Mouse (Mus musculus): ENCODE measurements around the gene Snx21.
"Not testable (repeated sequence)": the region's sequence is repeated elsewhere in the genome, so short reads cannot be mapped to it uniquely, and the experiment has no call there.

Snx21 gene

GRCm38 (mm10) chr2:164792400-164793190 lies 7.0 kb downstream of the Snx21 start:
- CTCF ChIA-PET: interaction anchor here (1.6 kb wide), 1 partner anchor 11 kb away, joined by 3 read pairs; no protein-coding TSS in a partner anchor

- CTCF ChIA-PET: interaction anchor here (0.6 to 1.6 kb wide), 4 partner anchors 8 to 42 kb away, joined by 3 to 4 read pairs (median 4); partner anchors contain the start of genes Acot8, Snx21 and Zswim3
Measured at GRCm38 (mm10) chr2:164793236-164793635, 7.6 kb downstream of the Snx21 start.

GRCm38 (mm10) chr2:164793772-164794171 lies 8.1 kb downstream of the Snx21 start:
- CTCF ChIA-PET: interaction anchor here (0.6 to 1.6 kb wide), 7 partner anchors 8 to 350 kb away, joined by 3 to 8 read pairs (median 3); partner anchors contain the start of genes Acot8, Sdc4, Snx21 and Zswim3

GRCm38 (mm10) chr2:164794293-164794692 lies 8.7 kb downstream of the Snx21 start:
- CTCF ChIA-PET: interaction anchor here (0.6 to 1.6 kb wide), 9 partner anchors 9 to 351 kb away, joined by 3 to 8 read pairs (median 3); partner anchors contain the start of genes Acot8, Sdc4, Snx21 and Zswim3

- CTCF ChIA-PET: no interaction called here
Measured at GRCm38 (mm10) chr2:164795868-164796267, 10.2 kb downstream of the Snx21 start.

GRCm38 (mm10) chr2:164798554-164798953 lies 12.9 kb downstream of the Snx21 start:
- CTCF ChIA-PET: not testable (repeated sequence)

- CTCF ChIA-PET: no interaction called here
Measured at GRCm38 (mm10) chr2:164800252-164801004, 14.8 kb downstream of the Snx21 start.

GRCm38 (mm10) chr2:164803201-164803920 lies 17.7 kb downstream of the Snx21 start:
- CTCF ChIA-PET: interaction anchor here (0.6 to 1.8 kb wide), 4 partner anchors 9 to 1917 kb away, joined by 3 to 15 read pairs (median 3); no protein-coding TSS in a partner anchor

GRCm38 (mm10) chr2:164803921-164804313 lies 18.3 kb downstream of the Snx21 start:
- CTCF ChIA-PET: interaction anchor here (0.7 to 1.8 kb wide), 3 partner anchors 9 to 42 kb away, joined by 3 to 15 read pairs (median 3); no protein-coding TSS in a partner anchor

- CTCF ChIA-PET: interaction anchor here (0.7 to 1.8 kb wide), 4 partner anchors 10 to 28 kb away, joined by 3 to 4 read pairs (median 3); partner anchors contain the start of genes Ctsa and Neurl2
Measured at GRCm38 (mm10) chr2:164804533-164805331, 19.1 kb downstream of the Snx21 start, which contains the start of the genes Acot8 and Zswim3. Acot8 (minus strand) TSS chr2:164804882. Zswim3 (plus strand) TSS chr2:164805098.

GRCm38 (mm10) chr2:164805332-164805718 lies 19.7 kb downstream of the Snx21 start:
- CTCF ChIA-PET: interaction anchor here (0.7 to 1.8 kb wide), 3 partner anchors 11 to 28 kb away, joined by 3 to 4 read pairs (median 3); partner anchors contain the start of genes Ctsa and Neurl2

GRCm38 (mm10) chr2:164806614-164807013 lies 21.0 kb downstream of the Snx21 start:
- CTCF ChIA-PET: no interaction called here

- CTCF ChIA-PET: no interaction called here
Measured at GRCm38 (mm10) chr2:164813557-164813956, 27.9 kb downstream of the Snx21 start.

GRCm38 (mm10) chr2:164815348-164815747 lies 29.7 kb downstream of the Snx21 start:
- CTCF ChIA-PET: no interaction called here

GRCm38 (mm10) chr2:164815821-164816220 lies 30.2 kb downstream of the Snx21 start:
- CTCF ChIA-PET: no interaction called here

GRCm38 (mm10) chr2:164817206-164817605 lies 31.6 kb downstream of the Snx21 start:
- CTCF ChIA-PET: no interaction called here

- CTCF ChIA-PET: no interaction called here
Measured at GRCm38 (mm10) chr2:164817703-164818102, 32.1 kb downstream of the Snx21 start.

- CTCF ChIA-PET: no interaction called here
Measured at GRCm38 (mm10) chr2:164821060-164821459, 35.4 kb downstream of the Snx21 start.

GRCm38 (mm10) chr2:164822636-164823165 lies 37.1 kb downstream of the Snx21 start, which contains the start of gene Zswim1:
Zswim1 (plus strand) TSS chr2:164822686.
- CTCF ChIA-PET: interaction anchor here (0.6 kb wide), 1 partner anchor 162 kb away, joined by 3 read pairs; no protein-coding TSS in a partner anchor

GRCm38 (mm10) chr2:164823181-164823585 lies 37.6 kb downstream of the Snx21 start:
- CTCF ChIA-PET: no interaction called here

Measured in spleen, embryonic (tissue).